Mouse (Mus musculus): Measurements from ENCODE around the gene Zbtb20. TPM values are rescaled to one million over a fixed set of nuclear protein-coding genes. Genes with fewer than 3 reads are reported as not detected.

Gene Zbtb20
- polyA plus RNA-seq, 1 experiment from 2014 or later = 27.9 TPM

DNA sequence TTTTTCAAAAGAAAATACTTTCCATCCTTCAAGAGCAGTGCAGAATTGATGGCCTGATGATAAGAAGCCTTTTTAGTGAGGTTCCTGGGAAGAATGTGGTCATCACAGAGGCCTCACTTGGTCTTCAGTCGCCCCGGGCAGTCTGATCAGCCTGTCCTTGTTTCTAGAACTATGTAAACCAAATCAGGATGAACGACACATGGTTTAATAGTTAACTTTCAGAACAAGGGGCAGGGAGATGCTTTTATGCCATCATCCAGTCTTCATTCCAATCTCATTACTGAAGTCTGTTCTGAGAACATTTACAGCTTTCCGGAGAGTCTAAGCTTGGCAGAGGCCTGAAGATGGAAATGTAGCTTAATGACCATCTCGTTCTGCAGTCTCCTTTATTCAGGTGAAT lies 371.3 kb downstream of the Zbtb20 start:
- TF ChIP-seq CTCF (IDR thresholded peaks at IDR 0.05) (no peak), EP300 (IDR thresholded peaks at IDR 0.05) (no peak)
- no peak overlapping the region for H3K9ac ChIP-seq (replicated peaks; ENCODE audit: low read depth)
- no peaks in the 10 kb centered on the region for H3K4me1 ChIP-seq (ENCODE audit: insufficient read depth, low read depth, low read length)
- ATAC-seq = no peak
- H3K4me3 ChIP-seq (ENCODE audit: low read depth, low read length) = no peak overlapping the region
- H3K9me3 ChIP-seq (ENCODE audit: low read length) = no peaks in the 10 kb centered on the region
- H3K4me2 ChIP-seq (replicated peaks; ENCODE audit: low read depth, low read length) = no peak overlapping the region
- no peaks in the 10 kb centered on the region for H3K36me3 ChIP-seq (ENCODE audit: insufficient read depth, low read length)
- 65% methylated on average over 5 of the region's 5 CpGs for WGBS
- no peak overlapping the region for H3K27ac ChIP-seq (ENCODE audit: low read length)
- H3K27me3 ChIP-seq (replicated peaks; ENCODE audit: insufficient read depth, low read length) = no peaks in the 10 kb centered on the region
- no peak for DNase-seq (ENCODE audit: low spot score)

DNA sequence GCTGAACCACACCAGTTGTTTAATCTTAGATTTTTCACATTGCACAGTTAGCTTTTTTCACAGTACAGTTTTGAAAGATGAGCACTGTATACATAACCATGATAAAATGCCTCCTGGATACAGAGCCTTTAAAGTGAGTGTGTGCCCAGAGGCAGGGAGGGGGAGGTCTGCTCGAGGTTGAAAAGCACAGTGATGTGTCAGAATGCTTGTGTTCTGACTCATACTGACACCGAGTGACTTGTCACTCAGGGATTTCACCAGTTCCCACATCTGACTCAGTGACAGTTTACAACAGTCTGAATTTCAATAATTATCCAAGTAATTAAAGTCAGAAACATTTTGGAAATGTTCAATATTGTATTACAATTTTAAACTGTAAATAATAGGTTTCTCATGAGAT lies 377.4 kb downstream of the Zbtb20 start:
- no peaks in the 10 kb centered on the region for H3K27me3 ChIP-seq (replicated peaks; ENCODE audit: insufficient read depth, low read length)
- no peak for TF ChIP-seq EP300 (IDR thresholded peaks at IDR 0.05)
- no peak for TF ChIP-seq CTCF (IDR thresholded peaks at IDR 0.05)
- peak; percentile 35; the same call in 1 of the 2 replicates for ATAC-seq

DNA sequence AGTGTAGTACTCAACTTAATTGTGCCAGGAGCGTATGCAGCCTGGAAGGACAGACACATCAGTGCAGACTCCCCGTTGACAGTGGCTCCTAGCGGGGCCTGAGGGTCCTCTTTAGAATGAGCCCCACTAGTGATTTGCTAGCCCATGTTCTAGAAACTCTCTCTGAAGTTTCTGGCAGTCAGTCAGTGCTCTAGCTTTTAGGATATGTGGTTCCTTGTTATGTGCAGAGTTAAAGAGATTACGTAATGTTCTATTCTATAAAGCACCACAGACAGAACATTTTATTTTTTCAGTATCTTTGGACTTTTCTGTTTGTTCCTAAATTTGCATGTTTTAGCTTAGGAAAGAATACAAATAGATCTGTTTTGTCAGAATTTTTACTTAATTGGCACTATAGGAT lies 378.1 kb downstream of the Zbtb20 start:
- ATAC-seq = no peak
- no peak for TF ChIP-seq EP300 (IDR thresholded peaks at IDR 0.05)
- TF ChIP-seq CTCF (IDR thresholded peaks at IDR 0.05) = no peak
- Histone ChIP-seq H3K27me3 (replicated peaks; ENCODE audit: insufficient read depth, low read length) (no peaks in the 10 kb centered on the region), H3K36me3 (ENCODE audit: insufficient read depth, low read length) (no peaks in the 10 kb centered on the region), H3K4me3 (ENCODE audit: low read depth, low read length) (no peak overlapping the region), H3K4me2 (replicated peaks; ENCODE audit: low read depth, low read length) (no peak overlapping the region), H3K4me1 (ENCODE audit: insufficient read depth, low read depth, low read length) (no peaks in the 10 kb centered on the region), H3K27ac (ENCODE audit: low read length) (no peak overlapping the region), H3K9me3 (ENCODE audit: low read length) (no peaks in the 10 kb centered on the region), H3K9ac (replicated peaks; ENCODE audit: low read depth) (no peak overlapping the region)
- DNase-seq (ENCODE audit: low spot score) = no peak
- WGBS = 90% methylated on average over 4 of the region's 4 CpGs

More for the DNA sequence above, 377.4 kb downstream of the Zbtb20 start:
- no peak overlapping the region for H3K9ac ChIP-seq (replicated peaks; ENCODE audit: low read depth)
- no peak overlapping the region for H3K27ac ChIP-seq (ENCODE audit: low read length)
- no peak overlapping the region for H3K4me3 ChIP-seq (ENCODE audit: low read depth, low read length)
- WGBS = 20% methylated on average over 2 of the region's 2 CpGs
- H3K36me3 ChIP-seq (ENCODE audit: insufficient read depth, low read length) = no peaks in the 10 kb centered on the region
- no peak overlapping the region for H3K4me2 ChIP-seq (replicated peaks; ENCODE audit: low read depth, low read length)
- DNase-seq (ENCODE audit: low spot score) = peak; percentile 17
- no peaks in the 10 kb centered on the region for H3K4me1 ChIP-seq (ENCODE audit: insufficient read depth, low read depth, low read length)
- H3K9me3 ChIP-seq (ENCODE audit: low read length) = no peaks in the 10 kb centered on the region

GRCm38 (mm10) chr16:43256191-43256899 lies 380.7 kb downstream of the Zbtb20 start:
- Histone ChIP-seq H3K9ac (replicated peaks; ENCODE audit: low read depth) (no peak overlapping the region), H3K4me1 (ENCODE audit: insufficient read depth, low read depth, low read length) (no peaks in the 10 kb centered on the region), H3K36me3 (ENCODE audit: insufficient read depth, low read length) (no peaks in the 10 kb centered on the region), H3K4me2 (replicated peaks; ENCODE audit: low read depth, low read length) (no peak overlapping the region), H3K27me3 (replicated peaks; ENCODE audit: insufficient read depth, low read length) (no peaks in the 10 kb centered on the region), H3K27ac (ENCODE audit: low read length) (no peak overlapping the region), H3K4me3 (ENCODE audit: low read depth, low read length) (no peak overlapping the region), H3K9me3 (ENCODE audit: low read length) (no peaks in the 10 kb centered on the region)
- TF ChIP-seq CTCF (IDR thresholded peaks at IDR 0.05) (no peak), EP300 (IDR thresholded peaks at IDR 0.05) (no peak)
- WGBS = 92% methylated on average over 3 of the region's 3 CpGs
- ATAC-seq (no peak), DNase-seq (ENCODE audit: low spot score) (peak; percentile 23)

DNA sequence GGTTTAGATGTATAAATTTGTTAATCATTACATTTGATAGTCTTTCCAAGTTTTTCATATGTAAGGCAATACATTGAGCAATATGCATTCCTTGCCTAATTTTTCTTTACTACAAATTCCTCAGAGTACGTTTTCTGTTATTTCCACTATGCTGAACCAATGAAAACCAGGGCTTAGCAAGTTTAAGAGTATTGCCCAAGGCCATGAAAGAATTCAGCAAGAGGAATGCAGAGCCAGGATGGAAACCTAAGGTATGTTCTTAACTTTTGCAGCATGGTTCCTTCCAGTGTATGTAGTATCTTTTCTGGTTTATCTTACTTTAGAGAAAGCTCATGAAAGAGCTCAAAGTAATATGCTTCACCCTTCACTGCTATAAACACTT lies 381.2 kb downstream of the Zbtb20 start:
- Histone ChIP-seq H3K27ac (ENCODE audit: low read length) (no peak overlapping the region), H3K9ac (replicated peaks; ENCODE audit: low read depth) (no peak overlapping the region), H3K27me3 (replicated peaks; ENCODE audit: insufficient read depth, low read length) (no peaks in the 10 kb centered on the region), H3K4me2 (replicated peaks; ENCODE audit: low read depth, low read length) (no peak overlapping the region), H3K4me1 (ENCODE audit: insufficient read depth, low read depth, low read length) (no peaks in the 10 kb centered on the region), H3K9me3 (ENCODE audit: low read length) (no peaks in the 10 kb centered on the region), H3K4me3 (ENCODE audit: low read depth, low read length) (no peak overlapping the region), H3K36me3 (ENCODE audit: insufficient read depth, low read length) (no peaks in the 10 kb centered on the region)
- WGBS = 53% methylated on average over 1 of the region's 1 CpGs
- DNase-seq (ENCODE audit: low spot score) (peak; percentile 13), ATAC-seq (no peak)
- TF ChIP-seq CTCF (IDR thresholded peaks at IDR 0.05) (no peak), EP300 (IDR thresholded peaks at IDR 0.05) (no peak)

DNA sequence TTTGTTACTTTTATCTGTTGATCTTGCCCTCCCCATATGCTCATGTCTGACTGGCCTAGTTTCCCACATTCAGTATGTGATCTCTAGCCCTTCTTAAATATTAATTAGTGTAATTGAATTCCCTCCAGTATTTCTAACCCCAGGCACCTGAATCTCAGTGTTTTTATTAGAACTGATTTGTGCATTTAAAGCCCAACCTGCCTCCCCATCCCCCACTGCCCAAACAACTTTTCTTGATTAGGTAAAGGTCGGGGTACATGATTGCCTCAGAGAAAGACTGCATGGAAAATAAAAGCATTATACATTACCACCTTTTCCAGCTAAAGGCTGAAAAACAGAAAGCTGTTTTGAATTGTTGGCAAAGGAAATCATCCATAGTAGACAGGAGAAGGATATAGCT lies 383.8 kb downstream of the Zbtb20 start:
- Histone ChIP-seq H3K4me1 (ENCODE audit: insufficient read depth, low read depth, low read length) (no peaks in the 10 kb centered on the region), H3K27me3 (replicated peaks; ENCODE audit: insufficient read depth, low read length) (no peaks in the 10 kb centered on the region), H3K9ac (replicated peaks; ENCODE audit: low read depth) (no peak overlapping the region), H3K27ac (ENCODE audit: low read length) (no peak overlapping the region), H3K4me2 (replicated peaks; ENCODE audit: low read depth, low read length) (no peak overlapping the region), H3K4me3 (ENCODE audit: low read depth, low read length) (no peak overlapping the region), H3K36me3 (ENCODE audit: insufficient read depth, low read length) (no peaks in the 10 kb centered on the region), H3K9me3 (ENCODE audit: low read length) (no peaks in the 10 kb centered on the region)
- no peak for TF ChIP-seq CTCF (IDR thresholded peaks at IDR 0.05)
- TF ChIP-seq EP300 (IDR thresholded peaks at IDR 0.05) = no peak
- no peak for ATAC-seq
- 56% methylated on average over 1 of the region's 1 CpGs for WGBS
- no peak for DNase-seq (ENCODE audit: low spot score)
